Mouse (Mus musculus) cerebellum, postnatal 10 days (tissue): ENCODE measurements around the gene Ccdc151.

Source experiments
- DNase-seq, 2 experiments: peaks; one replicate each; pipeline ENCODE4 v3.0.0; 2021; ENCODE audit warnings: mixed read lengths in 2 of 2

The Ccdc151 gene

DNA sequence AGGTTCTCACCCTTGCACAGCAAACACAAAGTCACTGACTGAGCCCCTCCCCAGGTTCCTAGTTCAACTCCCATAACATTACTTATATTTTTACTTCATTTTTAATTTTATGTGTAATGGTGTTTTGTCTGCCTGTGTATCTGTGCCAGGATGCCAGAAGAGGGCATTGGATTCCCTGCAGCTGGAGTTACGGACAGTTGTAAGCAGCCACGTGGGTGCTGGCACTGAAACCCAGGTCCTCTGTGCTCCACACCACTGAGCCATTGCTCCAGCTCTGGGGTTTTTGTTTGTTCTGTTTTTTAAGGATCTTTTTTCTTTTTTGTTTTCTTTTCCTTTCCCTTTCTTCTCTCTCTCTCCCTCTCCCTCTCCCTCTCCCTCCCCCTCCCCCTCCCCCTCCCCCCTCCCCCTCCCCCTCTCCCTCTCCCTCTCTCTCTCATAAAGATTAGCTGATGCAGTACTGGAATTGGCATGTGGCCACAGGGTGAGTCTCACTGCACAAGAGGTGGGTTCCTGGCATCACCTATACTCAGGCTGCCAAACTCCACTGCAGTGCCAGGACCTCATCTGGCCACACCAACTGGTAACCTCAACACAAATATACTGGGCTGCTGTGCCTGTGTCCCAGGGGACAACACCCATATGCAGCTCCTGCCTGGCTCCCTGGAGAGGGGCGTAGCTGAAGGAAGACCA, 6.1 kb downstream of the Ccdc151 start:
- peak in 1 of 2 experiments; percentile 58 for DNase-seq

DNA sequence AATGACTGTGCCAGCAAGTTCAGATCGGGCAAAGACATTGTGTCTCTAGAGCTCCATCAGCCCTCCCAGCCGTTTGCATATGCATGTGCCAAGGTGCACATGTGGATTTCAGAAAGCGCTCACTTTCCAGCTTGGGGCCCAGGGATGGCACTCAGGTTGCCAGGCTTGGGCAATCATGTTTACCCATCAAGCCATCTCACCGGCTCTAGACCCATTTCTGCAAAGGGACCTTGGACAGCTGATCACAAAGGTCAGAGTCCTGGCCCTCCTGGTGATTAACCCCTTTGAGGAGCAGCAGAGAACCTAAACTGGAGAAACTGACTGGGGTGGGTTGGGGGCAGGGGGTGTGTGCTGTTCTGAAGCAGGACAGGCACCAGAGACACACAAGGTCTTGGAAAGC, 10.2 kb downstream of the Ccdc151 start:
- DNase-seq: no peak

DNA sequence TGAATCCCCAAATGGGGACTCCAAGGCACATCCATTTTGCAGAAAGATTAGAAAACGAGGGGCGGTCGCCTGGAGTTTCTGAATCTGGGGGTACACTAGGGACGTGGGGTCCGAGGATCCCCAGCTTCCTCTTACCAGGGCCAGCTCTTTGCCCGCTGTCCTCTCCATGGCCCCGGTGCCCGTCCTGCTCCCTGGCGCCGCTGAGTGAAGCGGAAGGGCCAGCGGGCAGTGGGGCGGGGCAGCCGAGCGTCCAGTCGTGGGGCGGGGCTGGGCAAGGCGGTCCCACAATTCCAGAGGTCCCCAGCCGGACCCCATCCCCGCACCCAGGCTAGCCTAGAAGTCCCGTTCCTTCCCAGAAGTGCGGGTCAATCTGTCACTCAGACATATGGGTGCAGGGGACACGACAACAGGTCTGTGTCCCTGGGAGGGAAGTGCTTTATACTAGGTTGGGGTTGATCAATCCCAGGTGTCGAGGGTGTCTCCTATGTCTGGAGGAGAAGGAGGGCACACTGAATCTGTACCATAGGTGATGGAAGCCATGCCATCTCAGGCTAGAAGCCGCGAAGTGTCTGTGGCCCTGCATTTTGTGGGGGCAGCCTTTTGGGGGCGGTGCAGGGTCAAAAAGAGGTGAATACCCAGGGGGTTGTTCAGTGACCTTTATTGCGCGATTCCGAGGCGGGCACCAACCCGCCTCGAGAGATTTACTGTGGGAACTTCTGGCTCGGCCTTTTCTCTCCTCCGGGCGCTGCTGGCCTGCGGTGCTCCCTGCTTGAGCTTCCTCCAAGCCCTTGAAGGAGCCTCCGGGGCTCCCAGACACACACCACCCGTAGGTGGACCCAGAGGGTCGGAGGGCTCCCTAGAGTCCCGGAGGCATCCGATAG, 13.0 kb downstream of the Ccdc151 start, which contains the start of gene Rgl3:
Rgl3 (minus strand) TSS at position 217 of the 881 bp plus-strand sequence.
- DNase-seq: peak; percentile 67 to 73

DNA sequence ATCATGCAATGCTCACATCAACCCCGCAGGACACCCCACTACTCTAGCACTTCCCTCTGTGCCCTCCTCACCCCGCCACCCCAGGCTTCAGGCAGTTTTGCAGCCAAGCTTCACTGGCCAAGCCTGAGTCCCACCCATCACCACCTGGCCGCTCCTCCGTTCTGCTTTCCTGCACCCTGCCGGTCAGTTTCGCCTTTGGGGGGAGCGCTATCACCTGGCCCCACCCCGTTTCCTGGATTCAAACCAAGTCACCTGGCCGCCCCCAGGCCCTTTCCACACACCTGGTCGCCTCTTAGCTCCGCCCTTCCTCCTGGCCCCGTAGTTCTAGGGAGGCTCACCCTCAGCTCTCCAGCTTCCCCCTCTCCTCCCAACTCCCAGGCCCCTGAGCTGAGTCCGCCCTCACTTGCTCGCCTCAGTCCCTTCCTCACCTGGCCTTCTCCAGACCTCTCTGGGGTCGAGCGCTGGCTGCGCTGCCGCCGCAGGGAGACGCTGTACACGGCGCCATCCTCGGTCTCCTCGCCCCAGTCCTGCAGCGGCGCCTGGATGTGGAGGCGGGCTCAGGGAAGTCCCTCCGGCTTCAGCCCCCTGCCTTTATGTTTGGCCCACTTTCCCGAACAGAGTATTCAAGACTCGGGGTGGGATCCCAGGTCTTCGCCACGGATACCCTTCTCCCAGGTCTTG, 13.9 kb downstream of the Ccdc151 start:
- peak; percentile 71 to 73 for DNase-seq

DNA sequence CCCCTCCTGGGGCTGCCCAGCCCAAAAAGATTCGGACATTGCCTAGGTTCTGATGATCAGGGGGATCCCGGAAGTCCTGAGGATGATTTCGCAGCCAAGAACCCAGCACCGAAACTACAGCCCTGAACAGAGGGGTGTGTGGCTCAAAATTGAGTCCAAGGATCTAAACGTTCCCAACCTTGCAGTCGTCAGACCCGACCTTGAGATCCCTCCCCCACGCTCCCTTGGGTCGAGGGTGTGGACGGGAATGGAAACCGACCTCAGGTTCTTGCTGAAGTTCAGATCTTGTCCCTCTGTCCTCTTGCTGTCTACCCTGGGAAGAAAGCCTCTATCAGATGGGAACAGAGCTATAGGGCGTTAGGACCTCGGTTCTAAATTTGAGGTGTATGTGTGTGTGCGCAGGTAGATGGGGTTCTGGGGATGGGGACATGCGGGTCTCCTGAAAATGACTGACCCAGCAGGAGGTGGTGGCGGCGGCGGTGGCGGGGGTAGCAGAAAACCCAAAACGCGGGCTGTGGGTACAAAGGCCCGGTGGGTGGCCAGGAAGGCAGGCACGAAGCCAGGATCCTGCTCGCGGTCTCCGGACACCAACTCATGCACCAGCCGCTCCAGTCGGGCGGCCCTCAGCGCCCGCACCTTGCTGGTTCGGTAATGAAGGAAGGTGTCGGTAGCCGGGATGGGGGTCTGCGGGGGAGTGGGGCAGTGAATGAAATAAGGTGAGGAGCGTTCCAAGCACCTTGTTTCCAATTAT, 14.7 kb downstream of the Ccdc151 start:
- peak; percentile 78 to 79 for DNase-seq

DNA sequence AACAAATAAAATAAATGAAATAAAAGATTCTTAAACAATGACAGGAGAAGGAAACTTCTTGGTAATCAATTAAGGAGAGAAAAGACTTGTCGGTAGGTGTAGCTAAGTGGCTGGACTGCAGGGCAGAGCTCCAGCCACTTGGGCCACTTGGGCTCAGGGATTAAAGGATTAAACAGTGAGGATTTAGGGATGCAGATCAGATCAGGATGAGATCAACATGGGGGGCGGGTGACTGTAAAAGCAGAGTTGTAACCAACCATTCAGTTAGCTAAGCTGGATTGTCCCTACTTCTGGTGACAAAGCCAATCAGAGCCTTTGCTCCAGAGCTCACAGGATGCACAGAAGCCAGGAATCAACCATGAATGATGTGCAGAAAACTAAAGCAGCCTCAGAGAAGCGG, 18.5 kb downstream of the Ccdc151 start:
- no peak for DNase-seq

DNA sequence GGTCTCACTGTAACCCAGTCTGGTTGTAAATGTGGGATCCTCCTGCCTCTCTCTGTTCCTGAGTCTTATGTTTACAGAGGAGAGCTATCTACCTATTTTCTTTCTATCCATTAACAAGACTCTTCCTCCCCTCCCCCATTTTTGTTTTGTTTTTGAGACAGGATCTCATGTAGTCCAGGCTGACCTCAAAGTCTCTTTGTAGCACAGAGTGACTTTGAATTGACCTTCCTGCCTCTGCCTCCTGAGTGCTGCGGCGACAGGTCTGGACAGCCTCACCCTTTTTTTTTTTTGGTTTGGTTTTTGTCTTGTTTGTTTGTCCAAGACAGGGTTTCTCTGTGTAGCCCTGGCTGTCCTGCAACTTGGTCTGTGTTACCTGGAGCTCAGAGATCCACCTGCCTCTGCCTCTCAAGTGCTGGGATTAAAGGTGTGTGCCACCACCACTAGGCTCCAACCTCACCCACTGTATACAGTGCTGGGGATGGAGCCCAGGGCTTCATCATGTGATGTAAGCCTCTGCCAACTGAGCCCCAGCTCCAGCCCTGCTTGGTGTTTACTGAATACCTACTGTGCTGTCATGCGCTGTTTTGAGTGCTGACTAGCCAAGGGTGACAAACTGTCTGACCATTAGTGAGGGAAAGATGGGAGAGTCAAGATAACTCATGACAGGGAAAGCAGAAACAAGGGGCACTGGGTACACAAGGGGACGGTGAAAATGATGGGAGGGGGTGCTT, 23.9 kb downstream of the Ccdc151 start:
- DNase-seq: no peak

DNA sequence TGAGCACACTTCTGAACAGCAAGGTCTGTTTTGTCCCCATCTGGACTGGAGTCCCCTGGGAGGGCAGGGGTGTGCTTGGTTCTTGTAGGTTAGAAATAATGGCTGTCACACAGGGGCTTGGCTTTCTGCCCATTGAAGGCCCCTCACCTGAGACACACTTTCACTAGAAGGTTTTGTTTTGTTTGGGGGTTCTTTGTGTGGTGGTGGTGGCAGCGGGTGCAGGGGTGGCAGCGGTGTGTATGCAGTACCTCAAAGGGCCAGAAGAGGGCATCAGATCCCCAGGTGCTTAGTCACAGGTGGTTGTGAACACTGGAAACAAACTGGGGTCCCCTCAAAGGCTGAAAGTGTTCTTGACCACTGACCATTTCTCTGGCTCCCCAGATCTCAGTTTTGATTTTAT, 24.5 kb downstream of the Ccdc151 start:
- DNase-seq: peak; percentile 65 to 80

DNA sequence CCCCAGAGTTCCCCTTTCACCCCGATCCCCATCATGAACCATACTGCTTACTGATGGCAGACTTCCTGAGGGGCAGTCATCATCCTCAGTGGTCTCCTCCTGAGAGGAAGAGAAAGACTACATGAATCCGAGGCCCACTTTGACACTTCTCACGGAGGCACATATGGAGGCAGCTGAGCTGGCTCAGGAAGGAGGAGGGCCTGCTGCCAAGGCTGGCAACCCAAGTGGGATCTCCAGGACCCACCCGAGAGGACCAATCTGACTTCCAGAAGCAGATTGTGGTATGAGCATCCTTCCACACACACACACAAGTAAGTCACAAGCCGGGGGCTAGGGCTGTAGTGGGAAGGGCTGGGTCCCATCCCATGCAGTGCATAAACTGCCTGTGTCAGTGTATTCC, 25.1 kb downstream of the Ccdc151 start:
- DNase-seq: peak; percentile 87 to 91

DNA sequence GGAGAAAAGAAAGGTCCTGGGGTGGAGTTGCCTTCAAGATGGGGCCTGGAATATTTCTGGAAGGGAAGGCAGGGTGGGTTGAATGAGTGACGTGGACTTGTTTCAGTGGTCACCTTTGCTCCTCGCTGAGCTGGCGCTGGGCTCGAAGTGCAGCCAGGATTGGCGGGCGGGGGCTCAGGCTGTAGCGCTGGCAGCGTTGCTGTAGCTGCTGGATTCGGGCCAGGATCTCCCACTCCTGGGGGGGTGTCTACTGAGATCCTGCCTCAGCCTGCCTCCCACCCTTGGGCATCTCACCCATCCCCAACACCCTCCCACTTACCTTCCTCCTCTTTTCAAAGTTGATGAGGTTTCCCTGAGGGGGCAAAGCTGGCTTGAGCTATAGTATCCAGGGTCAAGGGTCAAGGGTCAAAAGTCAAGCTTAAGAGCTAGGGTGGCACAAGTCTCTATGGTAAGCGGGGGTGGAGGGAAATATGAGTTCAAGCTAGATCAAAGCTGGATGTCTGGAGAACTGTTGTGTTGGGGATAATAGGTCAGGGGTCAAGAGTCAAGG, 25.7 kb downstream of the Ccdc151 start:
- peak; percentile 59 to 63 for DNase-seq

DNA sequence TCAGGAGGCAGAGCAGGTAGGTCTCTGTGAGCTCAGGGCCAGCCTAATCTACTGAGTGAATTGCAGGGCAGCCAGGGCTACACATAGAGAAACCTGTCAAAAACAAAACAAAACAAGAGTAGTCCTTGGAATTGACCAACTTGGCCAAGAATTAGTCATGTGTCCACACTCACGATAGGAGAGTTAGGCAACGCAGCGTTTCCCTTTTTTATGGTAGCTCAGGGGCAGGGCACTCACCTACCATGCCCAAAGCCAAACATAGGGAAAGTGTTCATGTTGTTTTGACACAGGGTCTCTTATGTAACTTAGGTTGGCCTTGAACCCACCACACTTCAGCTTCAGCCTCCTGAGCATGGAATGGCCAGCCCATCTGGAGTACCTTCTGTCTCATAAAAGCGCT, 33.1 kb downstream of the Ccdc151 start:
- no peak for DNase-seq

DNA sequence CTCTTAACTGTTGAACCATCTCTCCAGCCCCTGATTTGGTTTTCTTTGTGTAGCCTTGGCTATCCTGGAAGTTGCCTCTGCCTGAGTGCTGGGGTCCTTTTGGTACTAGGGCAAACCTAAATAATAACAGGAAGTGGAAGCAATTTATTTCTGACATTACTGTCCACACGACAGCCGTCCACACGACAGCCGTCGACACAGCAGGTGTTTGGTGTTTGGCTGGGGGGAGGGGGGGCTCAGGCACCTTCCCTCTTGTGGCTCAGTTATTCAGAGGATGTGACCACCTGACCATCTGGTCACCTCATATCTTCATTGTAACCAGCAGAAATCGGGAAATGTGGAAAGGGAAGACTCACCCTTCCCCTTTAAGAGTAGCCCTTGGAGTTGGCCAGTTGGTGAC, 33.6 kb downstream of the Ccdc151 start:
- DNase-seq: no peak

DNA sequence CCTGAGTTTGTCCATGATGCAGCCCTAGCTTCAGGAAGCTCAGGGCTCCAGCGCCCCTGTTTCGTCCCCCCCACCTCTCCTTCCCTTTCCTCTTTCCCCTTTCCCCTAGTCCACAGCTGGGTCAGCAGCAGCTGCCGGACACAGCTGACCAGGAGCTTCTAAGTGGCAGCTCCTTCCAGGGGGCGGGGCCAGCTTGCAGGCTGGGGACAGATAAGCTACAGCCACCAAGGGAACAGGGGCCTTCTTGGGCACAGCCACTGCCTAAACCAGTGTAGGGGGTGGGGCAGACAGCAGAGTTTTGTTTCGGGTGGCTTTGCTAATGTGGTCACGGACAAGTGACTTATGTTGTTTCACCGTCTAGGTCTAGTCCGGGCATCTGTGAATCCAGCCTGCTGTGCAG, 39.0 kb downstream of the Ccdc151 start, which contains the start of gene Epor:
Epor (minus strand) TSS at position 90 of the 400 bp plus-strand sequence.
- DNase-seq: peak; percentile 49 to 53

DNA sequence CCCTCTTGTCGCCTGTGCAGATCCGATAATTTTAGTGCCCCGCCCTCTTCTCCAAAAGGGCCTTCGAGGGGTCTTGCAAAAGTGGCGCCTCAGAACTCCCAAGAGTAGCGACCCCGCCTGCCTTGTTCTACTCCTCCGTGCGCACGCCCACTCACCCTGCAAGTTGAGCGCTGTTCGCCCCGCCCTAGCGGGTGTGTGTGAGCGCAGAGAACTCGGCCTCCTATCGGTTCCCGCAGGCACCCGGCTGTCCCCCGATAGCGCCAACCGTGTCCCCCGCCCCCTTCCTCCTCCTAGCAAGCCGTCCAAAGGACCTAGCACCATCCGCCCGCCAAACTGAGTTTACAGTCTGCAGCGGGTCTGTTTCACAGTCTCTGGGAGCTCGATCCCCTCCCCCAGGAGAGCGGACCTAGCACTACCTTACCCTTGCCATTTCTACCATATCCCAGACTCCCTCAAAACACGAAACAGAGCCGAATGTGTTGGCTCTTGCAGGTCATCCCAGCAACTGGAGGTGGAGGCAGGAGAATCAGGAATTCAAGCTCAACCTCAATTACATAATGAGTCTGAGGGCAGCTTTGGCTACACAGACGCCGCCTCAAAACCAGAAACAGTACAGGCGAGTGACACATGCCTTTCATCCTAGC, 39.9 kb downstream of the Ccdc151 start:
- peak; percentile 66 to 69 for DNase-seq

DNA sequence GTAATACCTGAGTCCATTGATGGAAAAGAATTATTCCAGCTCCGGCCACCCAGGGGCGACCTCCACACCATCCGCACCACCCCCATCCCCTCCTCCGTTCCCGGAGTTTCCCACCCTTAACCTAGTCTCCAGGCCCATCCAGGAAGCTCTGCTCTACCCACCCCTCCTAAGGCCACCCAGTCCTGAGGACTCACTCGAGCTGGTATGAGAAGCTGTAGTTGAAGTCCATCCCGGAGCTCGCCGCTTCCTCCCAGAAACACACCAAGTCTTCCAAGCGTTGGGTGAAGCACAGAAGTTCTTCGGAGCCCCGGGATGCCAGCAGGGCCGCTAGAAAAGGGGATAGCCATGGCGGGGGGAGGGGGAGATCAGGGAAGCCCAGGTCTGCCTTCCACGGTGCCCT, 40.4 kb downstream of the Ccdc151 start:
- DNase-seq: peak; percentile 58 to 66

DNA sequence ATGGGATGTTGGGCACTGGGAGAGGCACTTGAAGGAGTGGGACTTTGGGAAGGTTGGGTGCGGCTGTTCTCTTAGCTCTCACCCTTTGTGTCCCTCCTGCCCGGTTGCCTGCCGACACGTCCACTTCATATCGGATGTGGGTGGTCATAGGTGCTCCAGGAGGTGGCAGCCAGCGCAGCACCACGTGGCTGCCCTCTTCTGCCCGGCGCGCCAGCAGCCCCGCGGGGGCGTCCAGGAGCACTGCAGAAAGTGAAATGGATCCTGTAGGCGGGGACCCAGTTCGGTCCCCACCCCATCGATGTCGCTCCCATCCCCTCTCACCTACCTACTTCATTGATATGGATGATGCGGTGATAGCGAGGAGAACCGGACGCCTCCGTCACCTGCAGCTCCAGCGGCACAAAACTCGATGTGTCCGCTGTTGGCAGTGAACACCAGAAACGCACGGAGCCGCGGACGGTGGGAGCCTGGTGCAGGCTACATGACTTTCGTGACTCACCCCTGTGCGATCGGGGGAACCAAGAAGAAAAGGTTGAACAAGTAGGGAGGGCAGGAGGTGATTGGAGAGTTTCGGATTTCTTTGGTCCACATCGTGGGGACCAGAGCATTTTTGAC, 41.0 kb downstream of the Ccdc151 start:
- peak; percentile 36 to 41 for DNase-seq

DNA sequence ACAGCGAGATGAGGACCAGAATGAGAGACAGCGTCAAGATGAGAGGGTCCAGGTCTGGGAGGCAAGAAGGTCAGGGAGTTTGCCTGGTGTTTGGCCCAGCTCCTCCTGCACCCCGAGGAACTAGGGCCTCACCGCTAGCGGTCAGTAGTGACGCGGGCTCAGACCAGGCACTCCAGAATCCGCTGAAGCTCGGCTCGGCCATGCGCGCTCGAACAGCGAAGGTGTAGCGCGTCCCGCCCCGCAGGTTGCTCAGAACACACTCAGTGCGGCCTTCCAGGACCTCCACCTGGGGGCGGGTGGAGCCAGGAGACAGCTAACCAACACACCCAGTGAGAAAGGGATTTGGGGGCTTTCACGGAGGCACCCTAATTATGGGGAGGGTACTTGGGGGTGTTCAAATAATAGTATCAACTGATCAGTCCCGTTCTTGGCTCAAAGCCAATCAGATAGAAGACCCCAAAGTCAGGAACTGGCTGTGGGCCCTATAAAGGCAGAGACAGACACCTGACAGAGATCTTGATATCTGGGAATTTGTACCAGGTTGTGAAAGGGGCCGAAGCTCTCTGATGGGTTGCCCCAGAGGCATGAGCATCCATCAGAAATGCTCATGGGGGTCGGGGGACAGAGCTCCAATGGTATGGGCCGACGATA, 41.8 kb downstream of the Ccdc151 start:
- peak in 1 of 2 experiments; percentile 46 for DNase-seq

DNA sequence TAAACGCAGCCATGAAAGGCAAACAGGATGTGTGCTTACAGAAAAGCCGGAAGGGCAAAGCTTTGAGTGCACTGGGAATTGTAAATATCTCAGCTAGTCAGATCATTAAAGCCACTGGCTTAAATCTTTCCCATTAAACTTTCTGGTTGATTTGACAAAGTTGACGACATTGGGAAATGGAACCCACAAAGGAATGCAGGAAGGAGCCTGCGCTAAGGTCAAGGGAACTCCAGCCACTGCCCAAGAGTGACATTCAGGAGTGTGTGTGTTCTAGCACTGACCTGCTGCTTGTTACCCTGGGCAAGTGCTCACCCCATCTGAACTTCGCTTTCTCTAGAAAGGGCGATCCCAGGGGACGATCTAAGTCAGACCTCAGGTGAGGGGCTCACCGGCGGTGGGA, 42.3 kb downstream of the Ccdc151 start:
- no peak for DNase-seq

DNA sequence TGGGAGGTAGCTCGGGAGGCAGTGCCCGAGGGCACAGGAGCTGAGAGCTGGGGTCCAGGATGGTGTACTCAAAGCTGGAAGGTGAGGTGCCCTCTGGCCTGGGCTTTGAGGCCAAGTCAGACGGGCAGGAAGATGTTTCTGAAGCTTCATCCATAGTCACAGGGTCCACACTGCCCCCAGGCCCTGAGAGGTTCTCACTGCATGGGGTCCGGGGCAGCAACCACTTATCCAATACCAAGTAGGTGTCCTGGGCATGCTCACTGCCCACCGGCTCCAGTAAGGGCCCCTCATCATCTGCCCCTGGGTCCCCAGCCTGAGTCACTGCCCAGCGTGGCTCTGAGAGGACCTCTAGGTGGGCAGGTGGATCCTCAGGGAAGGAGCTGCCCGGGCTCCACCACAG, 43.2 kb downstream of the Ccdc151 start:
- no peak for DNase-seq

DNA sequence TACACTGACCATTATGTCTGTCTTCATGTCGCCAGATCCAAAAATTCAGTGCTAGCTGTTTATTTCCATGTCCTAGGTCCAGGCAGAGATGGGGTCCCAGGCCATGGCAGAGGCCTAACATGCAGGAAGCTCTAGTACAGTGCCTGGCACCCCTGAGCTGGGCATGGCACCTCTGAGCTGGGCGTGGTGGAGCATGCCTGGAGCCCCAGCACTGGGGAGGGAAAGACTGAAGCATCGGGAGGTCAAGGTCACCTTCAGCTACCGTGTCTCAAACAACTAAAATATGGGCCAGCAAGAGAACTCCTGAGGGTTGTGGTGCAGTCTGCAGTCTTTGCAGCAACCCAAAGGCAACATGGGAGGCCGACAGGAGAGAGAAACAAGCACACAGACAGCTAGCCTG, 44.1 kb downstream of the Ccdc151 start:
- no peak for DNase-seq
